Mouse (Mus musculus) spleen, postnatal 0 days (tissue): Measurements from ENCODE around the gene Gm20883. TPM values are rescaled to one million over a fixed set of nuclear protein-coding genes. Genes with fewer than 3 reads are reported as not detected.

Source experiments
- polyA plus RNA-seq: library from polyadenylated mRNA; unstranded; fragments of >200 nt; fragmentation: Nextera tagmentation; extraction: Ambion mirVana; gene quantifications from 2 replicates; pipeline ENCODE4 v1.2.1, GENCODE M21; 2015

The Gm20883 gene
- polyA plus RNA-seq: not detected in 2 replicates

GRCm38 (mm10) chrY:50607951-50608350 is at the start of gene Gm20883:
TSS of gene Gm20883 (plus strand) at chrY:50608251.

